ENCODE assay signal across 21 mouse cellular contexts in the genomic region with DNA sequence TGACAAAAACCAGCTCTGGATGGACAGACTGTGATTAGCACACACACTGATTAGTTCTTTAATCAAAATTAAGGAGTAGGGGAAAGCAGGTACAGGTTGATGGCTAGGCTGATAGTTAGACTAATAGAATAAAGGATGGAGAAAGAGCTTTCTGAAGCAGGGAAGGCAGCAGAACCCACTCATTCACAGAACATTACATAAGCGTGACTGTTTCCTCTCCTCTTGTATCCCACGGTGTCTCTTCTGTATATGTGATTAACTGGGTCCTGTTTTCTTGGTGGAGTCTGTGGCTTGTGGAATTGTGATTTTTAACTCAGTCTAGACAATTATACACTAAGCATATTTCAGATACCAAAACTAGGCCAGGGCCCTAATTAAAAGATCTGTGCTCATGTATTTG.
"Had no signal": no experiment of that assay in that cellular context is flagged by ENCODE, and none has a peak within 500 bp of the region (broad histone marks: within the 10 kb centered on the region; RNA-seq: fewer than 3 reads in every experiment).

No protein-coding gene starts in this region.

- DNase-seq: gastrocnemius, postnatal 14 days; heart, adult 18-20 months; heart, postnatal 10 days; heart, postnatal 4 days; kidney, adult 18-20 months; kidney, adult 8-10 months; kidney, postnatal 10 days; kidney, postnatal 25 days; kidney, postnatal 4 days; layer of hippocampus, adult 9-11 months; liver; liver, embryonic 13.5 days had no signal

- H3K27ac ChIP-seq: heart, embryonic 10.5 days; hindbrain, embryonic 10.5 days; hindbrain, embryonic 12.5 days; hindbrain, embryonic 14.5 days; intestine, embryonic 15.5 days; limb, embryonic 10.5 days; limb, embryonic 12.5 days; liver, embryonic 13.5 days; liver, embryonic 15.5 days had no signal

- H3K4me3 ChIP-seq: heart, embryonic 10.5 days; heart, embryonic 12.5 days; hindbrain, embryonic 10.5 days; hindbrain, embryonic 12.5 days; intestine, embryonic 15.5 days; limb, embryonic 10.5 days; limb, embryonic 12.5 days; liver, embryonic 13.5 days; liver, embryonic 15.5 days had no signal
